Mouse (Mus musculus) liver (tissue): ENCODE measurements around the gene Spta1.
A peak's percentile ranks its signal among the peaks of the same experiment; 100 is the strongest.

Source experiments
- DNase-seq: peaks from one replicate; pipeline ENCODE4 v3.0.0-alpha.2; 2020; ENCODE audit warnings: mixed read lengths

The Spta1 gene

DNA sequence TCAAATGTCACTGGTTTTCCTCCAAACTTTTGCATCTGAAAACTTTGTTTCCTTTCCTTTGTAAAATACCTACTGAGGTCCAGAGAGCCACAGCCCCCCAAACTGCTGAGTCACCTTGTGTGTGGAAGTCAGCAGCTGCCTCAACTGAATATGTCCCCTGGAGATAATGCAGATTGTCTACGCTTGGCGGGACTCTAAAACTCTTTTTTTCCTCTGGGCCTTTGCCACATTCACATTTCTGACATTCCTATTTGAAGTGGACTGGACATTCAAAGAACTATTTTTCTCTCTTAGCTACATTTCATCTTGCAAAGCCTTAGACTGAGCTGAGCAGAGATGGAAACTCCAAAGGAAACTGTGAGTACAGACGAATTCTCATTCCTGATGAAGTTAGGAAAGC, at the start of gene Spta1:
TSS of gene Spta1 (plus strand) at position 172 of the 400 bp plus-strand sequence.
- DNase-seq, result peak; percentile 89

DNA sequence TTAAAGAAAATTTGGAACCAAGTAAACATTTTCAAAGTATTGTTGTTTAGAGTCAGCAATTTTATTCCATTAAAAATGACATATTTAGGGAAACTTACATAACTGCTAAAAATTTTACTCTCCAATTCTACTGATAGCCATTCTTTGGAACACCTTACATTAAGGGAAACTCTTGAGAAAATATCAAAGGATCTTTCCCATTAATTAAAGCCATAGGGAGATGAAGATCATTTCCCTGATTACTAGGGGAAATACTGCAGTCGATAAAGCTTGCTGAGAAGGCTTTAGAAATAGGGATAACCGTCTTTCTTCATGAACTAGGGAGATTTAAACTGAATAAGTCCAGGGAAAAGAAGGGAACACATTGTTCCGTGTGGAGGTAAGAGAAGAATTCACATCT, 41.4 kb upstream of the Spta1 start, which contains the start of gene Olfr424:
TSS of gene Olfr424 (plus strand) at position 301 of the 400 bp plus-strand sequence.
- DNase-seq, result no peak

DNA sequence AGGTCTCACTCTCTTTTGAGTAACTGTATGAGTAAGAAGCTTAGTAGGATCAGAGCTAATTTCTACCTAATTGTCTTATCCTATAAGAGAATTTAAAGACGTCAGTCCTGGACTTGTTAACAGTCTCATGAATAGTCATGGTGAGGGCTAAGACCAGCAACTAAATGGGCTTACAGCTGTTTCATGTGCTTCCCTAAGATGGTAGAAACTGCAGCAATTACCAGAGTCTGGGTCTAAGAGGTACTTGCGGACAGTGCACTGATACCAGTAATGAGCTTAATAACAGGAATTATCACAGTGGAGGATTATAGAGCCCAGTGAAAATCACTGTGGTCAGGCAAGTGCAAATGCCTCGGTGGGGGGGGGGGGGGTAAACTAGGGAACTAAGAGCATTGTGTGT, 40.6 kb upstream of the Spta1 start:
- DNase-seq, result no peak

DNA sequence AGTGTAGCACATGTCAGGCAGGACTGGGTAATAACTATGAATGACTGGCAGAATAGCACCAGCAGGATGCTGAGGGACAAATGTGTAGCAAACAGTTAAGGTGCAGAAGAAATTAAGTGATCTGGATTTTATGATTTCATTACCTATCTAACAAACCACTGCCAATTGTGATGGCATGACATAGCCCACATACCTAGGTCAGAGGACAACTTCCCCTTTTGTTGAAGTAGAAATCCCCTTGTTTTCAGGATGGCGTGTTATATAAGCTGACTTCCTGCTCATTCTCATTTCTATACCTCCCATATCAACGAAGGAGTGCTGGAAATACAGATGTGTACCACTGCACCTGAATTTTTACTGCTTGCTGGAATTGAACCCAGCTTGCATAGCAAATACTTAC, 31.2 kb upstream of the Spta1 start:
- no peak for DNase-seq

DNA sequence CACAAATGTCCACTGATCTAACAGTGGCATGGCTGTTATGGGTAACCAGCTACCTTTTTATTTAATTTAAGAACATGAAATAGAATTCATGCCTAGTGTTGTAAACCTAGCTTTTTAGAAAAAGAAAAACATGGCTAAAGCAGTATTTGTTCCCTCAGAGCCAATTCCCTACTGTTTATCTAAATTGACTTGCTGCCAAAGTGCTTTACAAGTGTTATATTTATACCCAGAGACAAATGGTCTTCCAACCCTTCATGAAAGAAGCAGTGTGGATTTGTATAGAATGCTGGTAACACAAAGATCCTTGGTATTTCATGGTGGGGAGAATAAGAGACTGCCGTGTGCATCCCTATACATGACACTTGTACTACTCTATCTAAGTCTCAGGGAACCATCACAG, 25.9 kb upstream of the Spta1 start:
- no peak for DNase-seq

DNA sequence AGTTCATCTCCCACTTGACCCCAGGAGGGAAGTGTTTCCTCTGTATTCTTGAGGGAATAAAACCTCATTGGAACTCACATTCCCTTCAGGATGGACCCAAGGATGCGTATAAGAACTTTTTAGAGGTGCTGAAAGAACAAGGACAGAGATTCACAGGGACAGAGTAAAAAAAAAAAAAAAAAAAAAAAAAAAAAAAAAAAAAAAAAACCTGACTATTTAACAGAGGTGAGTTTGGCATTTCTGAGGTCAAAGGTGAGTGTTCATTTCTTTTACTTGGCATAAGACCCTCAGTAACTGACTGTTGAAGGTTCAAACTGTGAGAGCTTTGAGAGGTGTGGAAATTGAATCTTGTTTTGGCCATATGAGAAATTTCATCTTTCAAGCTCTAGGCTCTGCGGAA, 23.3 kb upstream of the Spta1 start:
- no peak for DNase-seq

DNA sequence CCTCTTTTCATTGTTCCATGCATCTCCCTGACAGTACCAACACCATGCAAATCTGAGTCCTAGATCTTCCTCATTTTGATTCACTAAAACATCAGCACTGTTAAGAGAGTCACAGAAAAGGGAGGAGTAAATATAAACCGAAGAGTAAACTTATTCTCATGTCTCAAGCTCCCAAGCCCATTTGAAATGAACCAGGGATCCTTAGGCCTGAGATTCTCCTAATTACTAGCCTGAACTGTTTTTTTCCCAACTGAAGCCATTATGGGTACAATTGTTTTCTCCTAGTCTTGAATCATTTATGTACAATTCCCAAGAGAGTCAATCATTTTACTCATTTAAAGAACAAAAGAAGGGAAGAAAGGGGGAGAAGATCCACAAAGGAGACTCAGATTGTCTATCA, 17.2 kb upstream of the Spta1 start, which contains the start of gene Olfr420:
TSS of gene Olfr420 (plus strand) at position 301 of the 400 bp plus-strand sequence.
- no peak for DNase-seq

DNA sequence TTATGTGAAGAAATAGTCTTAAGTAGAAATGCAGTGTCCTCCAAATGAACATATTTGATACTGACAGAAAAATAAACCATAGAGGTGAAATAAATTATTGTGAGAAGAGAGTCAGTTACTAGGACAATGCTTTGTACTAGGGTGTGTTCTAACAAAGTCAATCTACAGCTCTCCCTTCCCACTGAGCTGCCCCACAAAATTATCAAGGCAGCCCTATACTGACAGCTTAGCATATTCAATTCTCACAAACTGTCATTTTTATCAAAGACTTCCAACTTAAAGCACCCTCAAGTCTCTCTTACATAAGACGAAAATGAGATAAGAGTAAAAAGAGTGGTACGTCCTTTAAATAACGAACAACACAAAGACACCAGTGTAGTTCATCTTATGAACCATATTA, 15.0 kb upstream of the Spta1 start:
- no peak for DNase-seq

DNA sequence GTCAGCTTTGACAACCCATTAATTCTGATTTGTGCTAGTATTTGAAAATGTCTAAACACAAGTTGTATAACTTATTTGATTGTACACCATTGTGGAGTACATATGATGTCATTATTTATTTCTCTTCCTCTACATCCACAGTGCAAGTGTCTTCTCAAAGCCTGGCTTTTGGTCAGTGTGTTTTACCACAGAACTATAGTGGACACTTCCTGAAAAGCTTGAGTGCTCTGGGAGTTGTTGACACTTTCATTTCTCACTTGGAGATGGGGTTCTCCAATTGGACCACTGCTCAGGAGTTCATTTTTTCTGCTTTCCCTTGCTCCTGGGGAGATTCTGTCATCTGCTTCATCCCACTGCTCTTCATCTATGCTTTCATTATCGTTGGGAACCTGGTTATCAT, 14.1 kb upstream of the Spta1 start:
- no peak for DNase-seq

DNA sequence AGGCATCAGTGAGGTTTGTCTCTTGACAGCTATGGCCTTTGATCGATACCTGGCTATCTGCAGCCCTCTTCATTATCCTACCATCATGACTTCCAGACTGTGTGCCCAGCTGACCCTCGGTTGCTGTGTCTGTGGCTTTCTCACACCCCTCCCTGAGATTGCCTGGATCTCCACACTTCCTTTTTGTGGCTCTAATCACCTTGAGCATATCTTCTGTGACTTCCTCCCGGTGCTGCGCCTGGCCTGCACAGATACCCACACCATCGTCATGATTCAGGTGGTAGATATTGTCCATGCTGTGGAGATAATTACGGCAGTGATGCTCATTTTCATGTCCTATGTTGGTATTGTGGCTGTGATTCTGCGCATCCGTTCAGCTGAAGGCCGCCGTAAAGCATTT, 13.5 kb upstream of the Spta1 start:
- no peak for DNase-seq

DNA sequence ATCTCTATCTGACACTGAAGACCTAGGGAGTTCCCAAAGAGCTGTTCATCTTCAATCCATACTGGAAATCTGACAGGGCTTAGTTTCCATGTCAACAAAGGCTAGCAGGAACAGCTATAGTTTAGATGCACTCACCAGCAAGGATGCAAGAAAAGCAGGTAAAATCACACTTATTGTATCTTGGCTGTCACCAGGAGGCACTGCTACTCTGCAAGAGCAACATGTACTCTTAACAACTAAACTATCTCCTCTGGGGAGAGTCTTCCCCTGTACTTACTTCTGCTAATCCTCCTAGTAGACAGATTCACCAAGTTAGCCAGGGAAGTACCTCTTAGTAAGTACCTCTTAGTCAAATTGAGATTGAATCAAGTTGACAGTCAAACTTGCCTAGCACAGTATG, 3.6 kb upstream of the Spta1 start:
- DNase-seq, result no peak

DNA sequence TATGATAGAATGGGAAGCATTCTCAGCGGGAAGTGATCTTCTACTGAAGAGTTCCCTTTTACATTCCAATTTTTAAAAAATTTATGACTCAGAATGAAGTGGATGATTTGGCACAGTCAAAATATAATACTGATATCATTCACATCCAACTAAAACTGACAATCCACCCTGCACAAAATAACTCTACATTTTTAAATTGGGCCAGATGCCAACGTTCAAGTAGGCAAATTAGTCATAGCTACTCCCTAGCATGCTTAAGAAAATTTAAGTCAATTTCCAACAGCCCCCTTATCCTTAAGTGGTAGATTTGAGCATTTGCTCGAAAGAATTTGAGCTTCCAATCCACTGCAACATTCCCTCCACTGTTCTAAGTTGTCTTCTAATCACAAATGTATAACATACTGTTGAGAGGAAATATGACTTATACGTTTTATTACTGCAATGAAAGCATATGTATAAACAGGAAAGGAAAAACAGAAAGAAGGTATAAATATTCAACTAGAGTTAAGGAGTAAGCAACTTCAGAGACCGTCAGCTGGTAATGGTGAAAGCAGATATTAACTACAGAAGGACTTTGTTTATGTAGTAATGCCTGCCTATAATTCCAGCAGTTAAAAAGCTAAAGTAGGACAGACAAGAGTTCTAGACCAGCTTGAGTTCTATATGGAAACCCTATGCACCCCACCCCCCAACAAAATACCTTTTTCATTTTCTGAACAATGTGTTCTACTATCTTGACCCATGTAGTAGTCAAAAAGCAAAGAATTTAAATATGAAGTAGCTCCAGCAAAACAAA, 1.7 kb upstream of the Spta1 start:
- no peak for DNase-seq

DNA sequence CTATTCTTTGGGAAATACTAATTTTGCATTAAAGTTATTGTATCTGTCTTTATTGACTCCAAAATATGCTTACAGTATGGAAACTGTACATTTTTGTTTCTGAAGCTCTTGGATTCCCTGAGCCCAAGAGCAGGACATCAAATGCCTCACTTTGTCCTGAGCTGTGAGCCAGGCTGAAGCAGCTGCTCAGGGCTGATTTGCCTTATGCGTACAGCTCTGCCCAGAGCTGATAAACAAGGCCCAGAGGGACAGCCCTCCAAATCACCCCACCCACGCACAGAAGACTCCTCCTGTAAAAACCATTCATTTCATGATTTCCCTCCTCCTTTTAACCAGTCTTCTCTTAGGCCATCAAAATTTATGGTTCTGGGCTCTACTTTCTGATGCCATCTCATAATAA, 1.0 kb upstream of the Spta1 start:
- peak; percentile 92 for DNase-seq

DNA sequence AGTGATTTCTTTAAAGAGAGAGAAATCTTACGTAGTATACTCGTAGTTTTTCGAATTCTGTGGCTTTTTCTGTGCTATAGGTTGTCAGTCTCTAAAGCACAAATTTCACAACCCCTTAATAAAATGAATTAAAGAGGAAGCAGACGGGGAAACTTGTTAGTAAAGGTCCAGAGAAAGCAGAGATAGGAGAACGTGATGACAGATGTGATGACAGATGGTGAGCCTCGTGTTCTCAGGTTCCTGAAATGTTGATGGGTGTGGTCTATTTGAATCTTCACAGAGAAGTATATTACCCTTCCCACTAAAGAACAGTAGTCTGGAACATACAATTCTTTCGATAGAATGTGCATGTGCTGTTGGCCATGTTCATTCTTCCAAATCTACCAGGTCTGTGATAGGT, 32.1 kb downstream of the Spta1 start:
- DNase-seq, result no peak

DNA sequence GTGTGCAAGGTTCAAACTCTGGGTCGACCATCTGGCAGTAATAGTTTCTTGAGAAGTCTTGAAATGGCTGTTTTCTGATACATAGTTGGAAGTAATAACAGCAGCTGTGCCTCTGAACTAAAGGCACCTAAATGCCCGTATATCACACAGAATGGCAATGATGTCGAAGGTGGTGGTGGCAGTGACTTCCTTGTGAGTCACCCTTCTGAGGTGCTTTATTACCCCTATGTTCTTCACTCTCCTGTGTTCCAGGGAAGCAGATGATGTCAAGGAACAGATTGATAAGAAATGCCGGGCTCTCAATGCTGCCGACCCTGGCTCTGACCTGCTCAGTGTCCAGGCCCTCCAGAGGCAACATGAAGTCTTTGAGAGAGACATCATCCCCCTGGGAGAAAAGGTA, 39.7 kb downstream of the Spta1 start:
- no peak for DNase-seq

DNA sequence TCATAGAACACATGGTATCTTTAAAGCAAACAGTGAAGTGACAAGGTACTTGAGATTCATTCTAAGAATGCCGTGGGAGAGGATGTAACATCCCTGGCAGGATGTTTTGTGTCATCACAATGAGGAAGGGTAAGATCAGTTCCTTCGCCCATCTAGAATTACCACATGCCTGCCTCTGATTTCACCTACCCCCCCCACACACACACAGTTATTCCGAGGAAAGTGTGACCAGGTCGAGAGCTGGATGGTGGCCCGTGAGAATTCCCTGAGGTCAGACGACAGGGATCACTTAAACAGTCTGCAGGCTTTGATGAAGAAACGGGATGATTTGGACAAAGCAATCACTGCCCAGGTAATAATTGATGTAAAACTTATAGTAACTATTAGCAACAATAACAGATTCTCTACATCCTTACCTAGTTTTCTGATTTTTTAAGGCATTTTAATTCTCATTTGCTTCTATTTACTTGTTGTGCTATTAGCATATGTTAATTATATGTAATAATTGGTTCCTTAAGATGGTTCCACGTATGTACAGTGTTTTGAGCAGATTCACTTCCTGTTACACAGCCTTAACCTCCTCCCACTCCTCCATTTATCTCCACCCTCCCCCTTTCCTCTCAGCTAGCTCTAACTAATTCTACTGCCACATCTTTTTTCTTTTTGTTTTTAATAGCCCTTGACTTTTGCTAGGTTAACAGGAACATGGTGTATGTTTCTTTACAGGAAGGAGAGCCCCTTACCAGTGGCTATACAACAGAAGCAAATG, 42.9 kb downstream of the Spta1 start:
- DNase-seq, result no peak

DNA sequence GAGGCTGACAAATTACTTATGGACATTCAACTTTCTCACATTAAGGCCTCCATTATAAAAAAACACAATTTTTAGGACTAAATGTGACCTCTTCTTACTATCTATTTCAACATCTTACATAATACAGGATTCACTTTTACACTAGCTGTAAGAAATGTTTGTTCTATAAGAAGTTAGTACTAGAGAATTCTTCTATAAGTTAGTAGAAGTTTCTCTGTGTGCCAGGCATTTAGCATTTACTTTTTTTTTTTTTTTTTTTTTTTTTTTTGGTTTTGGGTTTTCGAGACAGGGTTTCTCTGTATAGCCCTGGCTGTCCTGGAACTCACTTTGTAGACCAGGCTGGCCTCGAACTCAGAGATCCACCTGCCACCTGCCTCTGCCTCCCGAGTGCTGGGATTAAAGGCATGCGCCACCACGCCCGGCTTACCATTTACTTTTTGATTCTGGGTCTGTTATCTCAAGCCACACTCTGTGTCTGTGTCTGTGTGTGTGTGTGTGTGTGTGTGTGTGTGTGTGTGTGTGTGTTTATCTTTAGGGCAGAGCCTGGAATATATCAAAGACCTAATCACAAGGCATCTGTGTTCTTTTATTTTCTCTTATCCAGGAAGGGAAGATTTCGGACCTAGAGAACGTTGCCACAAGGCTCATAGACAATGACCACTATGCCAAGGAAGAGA, 44.1 kb downstream of the Spta1 start:
- DNase-seq, result no peak

DNA sequence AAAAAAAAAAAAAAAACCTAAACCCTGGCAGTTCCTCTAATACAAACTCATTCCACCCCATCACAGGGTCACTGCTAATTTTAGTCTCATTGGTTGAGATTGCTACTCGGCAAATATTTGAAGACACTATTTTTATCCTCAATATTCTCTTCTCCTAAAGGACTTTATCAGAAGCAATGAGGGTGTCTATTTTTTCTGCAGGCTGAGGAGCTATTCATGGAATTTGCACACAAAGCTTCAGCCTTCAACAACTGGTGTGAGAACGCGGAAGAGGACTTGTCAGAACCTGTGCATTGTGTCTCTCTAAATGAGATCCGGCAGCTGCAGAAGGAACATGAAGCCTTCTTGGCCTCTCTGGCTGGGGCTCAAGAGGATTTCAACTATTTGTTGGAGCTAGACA, 67.3 kb downstream of the Spta1 start:
- no peak for DNase-seq

DNA sequence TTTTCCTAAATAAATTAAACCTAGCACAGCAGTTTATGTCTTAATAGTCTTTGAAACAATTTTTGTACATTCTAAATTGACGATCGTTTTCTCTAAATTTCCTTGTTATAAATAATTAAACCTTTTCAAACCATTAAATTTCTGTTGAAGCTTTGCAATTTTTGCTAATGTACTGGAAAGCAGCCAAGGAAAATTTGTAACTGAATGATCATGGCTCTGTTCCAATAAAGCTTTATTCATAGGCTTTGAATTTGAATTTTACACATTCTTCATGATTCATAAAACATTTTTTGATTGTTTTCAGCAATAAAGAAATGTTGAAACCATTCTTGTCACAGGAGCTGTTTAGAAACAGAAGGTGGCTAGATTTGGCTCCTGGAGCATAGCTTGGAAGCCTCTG, 72.0 kb downstream of the Spta1 start:
- no peak for DNase-seq

DNA sequence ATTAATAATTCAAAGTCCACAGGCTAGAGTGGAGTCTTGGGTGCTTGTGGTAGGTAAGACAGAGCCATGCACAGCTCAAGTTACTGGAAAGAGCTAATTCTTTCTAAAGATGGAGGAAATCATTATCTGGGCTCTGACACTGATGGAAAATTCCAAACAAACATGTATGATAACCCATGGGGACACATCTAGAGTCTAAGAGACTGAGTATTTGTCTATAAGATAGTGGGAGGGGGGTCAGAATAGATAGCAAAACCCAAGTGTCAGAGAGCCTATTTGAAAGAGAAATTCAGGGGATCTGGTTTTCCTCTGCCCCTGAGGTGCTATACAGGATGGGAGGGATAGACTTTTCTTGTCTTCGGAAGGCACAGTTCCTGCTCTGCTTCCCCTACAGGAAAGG, 73.5 kb downstream of the Spta1 start:
- DNase-seq, result no peak

DNA sequence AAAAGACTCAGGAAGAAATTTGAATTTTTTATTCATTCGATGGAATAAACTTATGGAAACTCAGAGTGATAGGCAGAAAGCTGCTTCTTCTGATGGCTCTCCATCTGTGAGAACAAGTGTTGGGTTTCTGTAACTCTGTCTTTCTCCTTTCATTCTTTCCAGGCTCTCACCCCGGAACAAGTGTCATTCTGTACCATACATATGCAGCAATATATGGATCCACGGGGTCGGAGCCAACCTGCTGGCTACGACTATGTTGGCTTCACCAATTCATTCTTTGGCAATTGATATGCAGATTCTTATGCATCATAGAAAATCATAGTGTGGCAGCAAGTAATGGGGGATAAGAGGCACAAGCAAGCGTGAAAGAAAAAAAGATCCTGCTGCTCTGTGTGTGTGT, 74.6 kb downstream of the Spta1 start:
- DNase-seq, result no peak

DNA sequence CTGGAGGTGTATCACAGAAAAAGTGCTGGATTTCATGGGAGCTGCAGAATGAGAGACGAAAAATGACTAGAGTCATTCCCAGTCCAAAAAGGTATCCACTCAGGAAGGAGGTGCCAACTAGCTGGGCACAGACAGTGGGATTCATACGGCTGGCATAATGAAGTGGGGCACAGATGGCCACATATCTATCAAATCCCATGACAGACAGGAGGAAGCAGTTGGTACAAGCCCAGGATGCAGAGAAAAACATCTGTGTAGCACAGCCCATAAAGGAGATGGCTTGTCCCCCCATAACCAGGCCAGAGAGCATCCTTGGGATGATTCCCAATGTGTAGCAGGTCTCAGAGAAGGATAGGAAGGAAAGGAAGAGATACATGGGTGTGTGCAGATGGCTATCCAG, 77.8 kb downstream of the Spta1 start:
- no peak for DNase-seq

DNA sequence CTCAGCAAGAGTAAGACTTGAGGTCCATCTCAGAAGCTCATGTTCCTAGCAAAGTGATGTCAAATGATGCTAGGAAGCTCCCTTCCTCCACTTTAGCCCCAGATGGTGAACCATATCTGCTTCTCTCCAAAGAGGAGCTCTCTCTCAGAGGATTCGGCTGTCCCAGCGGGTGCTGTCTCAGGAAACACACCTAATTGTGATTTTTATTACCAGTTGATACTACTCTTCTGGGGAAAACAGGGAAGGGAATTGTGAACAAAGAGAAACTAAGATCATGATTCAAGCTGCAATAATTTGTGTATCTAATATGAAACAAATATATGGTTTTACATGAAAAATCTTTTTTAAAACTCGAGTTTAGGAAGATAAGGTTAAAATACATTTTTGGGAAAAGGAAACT, 79.4 kb downstream of the Spta1 start, which contains the start of gene Olfr419:
TSS of gene Olfr419 (minus strand) at position 101 of the 400 bp plus-strand sequence.
- DNase-seq, result no peak

DNA sequence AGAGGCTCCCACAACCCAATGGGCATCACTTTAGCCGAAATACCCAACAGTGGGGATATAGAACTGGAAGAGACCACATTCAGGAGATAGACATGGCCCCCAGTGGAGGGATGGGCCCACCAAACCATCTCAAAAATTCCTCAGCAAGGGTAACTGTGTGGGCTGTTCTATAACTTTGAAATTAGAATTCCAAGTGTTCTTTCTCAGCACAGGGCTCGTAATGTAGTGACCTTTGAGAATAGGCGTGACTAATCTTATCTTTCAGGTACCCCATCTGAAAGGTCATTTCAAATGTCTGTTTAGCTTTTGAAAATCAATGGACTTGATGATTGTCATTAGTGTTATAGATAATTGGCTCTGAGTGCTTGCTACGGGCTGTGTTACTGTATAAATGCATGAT, 95.2 kb downstream of the Spta1 start:
- DNase-seq, result no peak
